Mouse (Mus musculus) olfactory bulb, adult 2 months (tissue): ENCODE results near the gene Mdga1.

Source experiments
- CTCF ChIP-seq: fragments of 200-500 bp; IDR thresholded peaks from 2 replicates; pipeline ENCODE4 v1.5.1; 2012; ENCODE audit warnings: low read depth, mild to moderate bottlenecking, low read length, moderate library complexity; ENCODE audit not compliant: insufficient read depth
- POLR2A ChIP-seq: fragments of 200-500 bp; IDR thresholded peaks from 2 replicates; pipeline ENCODE4 v1.6.1; 2012; ENCODE audit warnings: mild to moderate bottlenecking, low read depth, low read length, moderate library complexity; ENCODE audit not compliant: insufficient read depth

- TF ChIP-seq CTCF = no peak
- TF ChIP-seq POLR2A = peak; percentile 58
These were observed 34.6 kb upstream of the Mdga1 start, which contains the start of gene Zfand3 for GRCm38 (mm10) chr17:30004203-30005102.
